ENCODE assay signal across 24 mouse cellular contexts in the genomic region with DNA sequence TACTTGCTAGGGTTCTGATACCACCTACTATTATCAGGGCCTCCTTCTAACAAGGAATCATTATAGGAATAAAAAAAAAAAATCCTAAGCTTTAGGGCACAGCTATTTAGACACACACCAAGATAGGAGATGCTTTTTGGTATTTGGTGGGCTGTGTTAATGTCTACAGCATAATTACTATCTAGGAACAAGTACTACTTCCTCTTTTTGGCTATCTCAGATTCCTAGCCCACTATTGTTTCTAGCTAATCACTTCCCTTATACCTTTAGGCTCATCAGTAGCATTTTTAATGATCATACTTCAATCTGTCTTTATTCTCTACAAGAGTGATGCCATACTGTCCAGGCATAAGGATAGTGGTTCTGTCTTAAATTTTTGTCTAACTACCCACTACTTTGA.
DNase-seq lines count a peak whose midpoint lies in the region; ATAC-seq and TF ChIP-seq lines count a peak whose summit lies in the region.
"Had no signal": no experiment of that assay in that cellular context is flagged by ENCODE, and none has a peak within 500 bp of the region (broad histone marks: within the 10 kb centered on the region; RNA-seq: fewer than 3 reads in every experiment).

No protein-coding gene starts in this region.

- no peak overlapping the region for H3K4me3 ChIP-seq in MEL (ENCODE audit: control insufficient read depth in 1 of 2, insufficient read depth in 1 of 2, low read depth in 2 of 2, low read length in 2 of 2)
- no peak overlapping the region for H3K4me3 ChIP-seq in midbrain, embryonic 11.5 days (ENCODE audit: low read depth, low read length)
- H3K4me3 ChIP-seq: embryonic facial prominence, embryonic 13.5 days; embryonic facial prominence, embryonic 15.5 days; erythroblast, embryonic 14.5 days; forebrain, embryonic 10.5 days; forebrain, embryonic 12.5 days had no signal

- H3K79me2 ChIP-seq in MEL (ENCODE audit: control insufficient read depth, insufficient read depth, low read length, poor library complexity): no peaks in the 10 kb centered on the region

- TF ChIP-seq EP300 in MEL (IDR thresholded peaks at IDR 0.05; ENCODE audit: low read depth in 1 of 2, low read length in 2 of 2): no peak

- H3K9ac ChIP-seq in MEL (ENCODE audit: control insufficient read depth, low read depth, low read length, poor library complexity, severe bottlenecking): no peak overlapping the region
- H3K9ac ChIP-seq in midbrain, embryonic 11.5 days (ENCODE audit: low read length): no peak overlapping the region
- H3K9ac ChIP-seq: embryonic facial prominence, embryonic 13.5 days; embryonic facial prominence, embryonic 15.5 days; forebrain, embryonic 12.5 days had no signal

- TF ChIP-seq CTCF in MEL (IDR thresholded peaks at IDR 0.05 in 2 of 3, conservative IDR thresholded peaks at IDR 0.05 in 1 of 3; ENCODE audit: control insufficient read depth in 1 of 3, insufficient read depth in 1 of 3, low read depth in 2 of 3, low read length in 3 of 3, poor library complexity in 1 of 3, severe bottlenecking in 1 of 3): no peak

- peak; percentile 78 for ATAC-seq in common myeloid progenitor, adult 5-6 weeks (replicated peaks; ENCODE audit: low read depth, poor library complexity, severe bottlenecking)
- ATAC-seq in hematopoietic stem cell, adult 5-6 weeks (replicated peaks in 1 of 2; ENCODE audit: insufficient read depth in 1 of 2, low FRiP score in 2 of 2, low TSS enrichment in 1 of 2, low read depth in 1 of 2, poor library complexity in 2 of 2, severe bottlenecking in 2 of 2): peak; percentile 42 to 65; a peak in 3 of 4 replicates
- no peak for ATAC-seq in midbrain, embryonic 11.5 days (ENCODE audit: low FRiP score)
- ATAC-seq: activated CD4-positive, CD25-positive, alpha-beta regulatory T cell, adult 4 months; forebrain, embryonic 14.5 days; Patski had no signal

- no peak overlapping the region for H3K4me2 ChIP-seq in midbrain, embryonic 11.5 days
- H3K4me2 ChIP-seq: embryonic facial prominence, embryonic 13.5 days; embryonic facial prominence, embryonic 15.5 days; forebrain, embryonic 12.5 days had no signal

- TF ChIP-seq RAD21 in MEL (IDR thresholded peaks at IDR 0.05; ENCODE audit: low read depth, low read length): no peak

- H3K4me1 ChIP-seq in MEL (ENCODE audit: control insufficient read depth in 1 of 2, insufficient read depth in 2 of 2, low read length in 2 of 2): no peaks in the 10 kb centered on the region
- H3K4me1 ChIP-seq in midbrain, embryonic 11.5 days (ENCODE audit: control insufficient read depth, insufficient read depth, low read length): no peaks in the 10 kb centered on the region
- H3K4me1 ChIP-seq: embryonic facial prominence, embryonic 13.5 days; embryonic facial prominence, embryonic 15.5 days; forebrain, embryonic 10.5 days; forebrain, embryonic 12.5 days had no signal

- no peaks in the 10 kb centered on the region for H3K9me3 ChIP-seq in MEL (replicated peaks; ENCODE audit: insufficient read depth, low read length)
- H3K9me3 ChIP-seq in midbrain, embryonic 11.5 days (ENCODE audit: control insufficient read depth, low read length): no peaks in the 10 kb centered on the region
- H3K9me3 ChIP-seq: embryonic facial prominence, embryonic 13.5 days; embryonic facial prominence, embryonic 15.5 days; forebrain, embryonic 10.5 days; forebrain, embryonic 12.5 days had no signal

- H3K27ac ChIP-seq in MEL (ENCODE audit: control insufficient read depth, low read depth, low read length): no peak overlapping the region
- H3K27ac ChIP-seq in midbrain, embryonic 11.5 days (ENCODE audit: low read depth, low read length): no peak overlapping the region
- H3K27ac ChIP-seq: embryonic facial prominence, embryonic 13.5 days; embryonic facial prominence, embryonic 15.5 days; forebrain, embryonic 10.5 days; forebrain, embryonic 12.5 days had no signal

- no peaks in the 10 kb centered on the region for H3K36me3 ChIP-seq in MEL (ENCODE audit: control insufficient read depth in 1 of 2, insufficient read depth in 2 of 2, low read length in 2 of 2)
- H3K36me3 ChIP-seq in splenic B cell, adult 2 months (ENCODE audit: control insufficient read depth, insufficient read depth, low read length, poor library complexity, severe bottlenecking): no peaks in the 10 kb centered on the region
- no peaks in the 10 kb centered on the region for H3K36me3 ChIP-seq in midbrain, embryonic 11.5 days (ENCODE audit: control insufficient read depth, insufficient read depth, low read length)
- H3K36me3 ChIP-seq: embryonic facial prominence, embryonic 13.5 days; embryonic facial prominence, embryonic 15.5 days; forebrain, embryonic 10.5 days; forebrain, embryonic 12.5 days had no signal

- TF ChIP-seq POLR2A in MEL (IDR thresholded peaks at IDR 0.05; ENCODE audit: control insufficient read depth in 1 of 2, insufficient read depth in 1 of 2, low read depth in 1 of 2, low read length in 2 of 2, poor library complexity in 1 of 2): no peak

- no peaks in the 10 kb centered on the region for H3K27me3 ChIP-seq in MEL (ENCODE audit: control insufficient read depth in 1 of 2, insufficient read depth in 2 of 2, low read length in 2 of 2)
- no peaks in the 10 kb centered on the region for H3K27me3 ChIP-seq in splenic B cell, adult 2 months (ENCODE audit: control insufficient read depth, insufficient read depth, low read length, poor library complexity, severe bottlenecking)
- no peaks in the 10 kb centered on the region for H3K27me3 ChIP-seq in midbrain, embryonic 11.5 days (ENCODE audit: control insufficient read depth, insufficient read depth, low read length)
- H3K27me3 ChIP-seq: embryonic facial prominence, embryonic 13.5 days; embryonic facial prominence, embryonic 15.5 days; forebrain, embryonic 12.5 days; Patski had no signal

- DNase-seq in MEL (ENCODE audit: low read depth, low spot score): peak; percentile 15
- DNase-seq in splenic B cell, adult 2 months (ENCODE audit: low read depth, low spot score): peak; percentile 18
- DNase-seq in frontal cortex, postnatal 25 days (ENCODE audit: low spot score in 2 of 2): no peak
- DNase-seq in midbrain, embryonic 11.5 days (ENCODE audit: low spot score, missing footprints): no peak
- no peak for DNase-seq in urinary bladder, postnatal 36 days (ENCODE audit: low spot score in 2 of 2)
- DNase-seq: adrenal gland, adult 8-10 months; adrenal gland, postnatal 14 days; adrenal gland, postnatal 36 days; cerebellum, adult 11-12 months; cerebellum, adult 2 months; cerebellum, adult 9-10 months; cerebellum, postnatal 10 days; cerebellum, postnatal 25 days; embryo, embryonic 11 days had no signal

TF ChIP-seq in MEL, 35 proteins besides CTCF, POLR2A, EP300 and RAD21:
- no peak for TF ChIP-seq NRF1 (IDR thresholded peaks at IDR 0.05; ENCODE audit: insufficient read depth, low read depth, low read length, poor library complexity, severe bottlenecking)
- TF ChIP-seq GABPA (IDR thresholded peaks at IDR 0.05; ENCODE audit: low read depth, low read length): no peak
- TF ChIP-seq USF2 (IDR thresholded peaks at IDR 0.05; ENCODE audit: borderline replicate concordance in 1 of 2, insufficient read depth in 1 of 2, low read depth in 1 of 2, low read length in 2 of 2): no peak
- TF ChIP-seq ZNF384 (IDR thresholded peaks at IDR 0.05; ENCODE audit: low read depth, low read length): no peak
- no peak for TF ChIP-seq MXI1 (IDR thresholded peaks at IDR 0.05; ENCODE audit: low read depth, low read length)
- TF ChIP-seq HCFC1 (IDR thresholded peaks at IDR 0.05; ENCODE audit: low read depth, low read length): no peak
TF ChIP-seq in MEL: peak in this region for 0.

Comparison
In these comparisons a context has a peak if more than half of its experiments do, and no peak if none do; other contexts are left out.
1. DNase-seq: peak in MEL (single experiment) and splenic B cell, adult 2 months (single experiment); none in frontal cortex, postnatal 25 days (0 of 2), midbrain, embryonic 11.5 days (single experiment) and urinary bladder, postnatal 36 days (0 of 2).